Mouse (Mus musculus) brain, embryonic 14.5 days (tissue): ENCODE measurements around the gene Gm10401.

Experiments used
- CTCF ChIP-seq: fragments of 200-500 bp; IDR thresholded peaks from 2 replicates; pipeline ENCODE4 v1.5.1; 2012; ENCODE audit warnings: inconsistent platforms, mild to moderate bottlenecking, moderate library complexity, borderline replicate concordance; ENCODE audit not compliant: insufficient read depth, insufficient read length; ENCODE audit errors: extremely low read depth
- POLR2A ChIP-seq: fragments of 200-500 bp; IDR thresholded peaks from 2 replicates; pipeline ENCODE4 v1.6.1; 2012; ENCODE audit warnings: mild to moderate bottlenecking, inconsistent platforms, borderline replicate concordance; ENCODE audit not compliant: poor library complexity, insufficient read depth, insufficient read length, severe bottlenecking; ENCODE audit errors: extremely low read depth

GRCm38 (mm10) chr5:115068671-115069421 is 29.2 kb downstream of the Gm10401 start:
- TF ChIP-seq POLR2A (no peak), CTCF (no peak)
